In the genomic region with DNA sequence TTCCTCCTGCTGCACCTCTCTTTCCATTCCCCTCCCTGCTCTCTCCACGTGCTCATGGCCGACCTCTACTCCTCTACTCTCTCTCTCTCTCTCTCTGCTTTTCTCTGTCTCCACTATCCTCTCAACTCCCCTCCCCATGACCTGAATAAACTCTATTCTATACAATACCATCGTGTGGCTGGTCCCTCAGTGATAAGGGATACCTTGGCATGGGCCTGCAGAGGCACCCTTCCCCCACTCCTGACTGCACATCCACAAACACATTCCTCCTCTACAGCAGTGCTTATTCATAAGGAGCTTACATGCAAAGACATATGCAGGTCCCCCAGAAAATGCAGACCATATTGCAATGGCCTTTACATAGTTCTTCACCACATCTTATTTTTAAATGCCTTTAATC, we compare ENCODE assay signal across 28 mouse cellular contexts. TPM values are rescaled to one million over a fixed set of nuclear protein-coding genes. Genes with fewer than 3 reads are reported as not detected.
DNase-seq lines count a peak whose midpoint lies in the region; ATAC-seq and TF ChIP-seq lines count a peak whose summit lies in the region.
"Had no signal": no experiment of that assay in that cellular context is flagged by ENCODE, and none has a peak within 500 bp of the region (broad histone marks: within the 10 kb centered on the region; RNA-seq: fewer than 3 reads in every experiment).

No protein-coding gene starts in this region.

- no peaks in the 10 kb centered on the region for H3K4me1 ChIP-seq in liver, postnatal 0 days (ENCODE audit: insufficient read depth)
- H3K4me1 ChIP-seq in liver, embryonic 12.5 days, result peaks cover 13% of the 10 kb centered on the region
- H3K4me1 ChIP-seq: forebrain, embryonic 12.5 days; forebrain, embryonic 15.5 days; hindbrain, embryonic 12.5 days; hindbrain, embryonic 15.5 days had no signal

- WGBS in liver, postnatal 0 days (ENCODE audit: insufficient replicate concordance), result 49% methylated on average over 3 of the region's 3 CpGs
- WGBS in liver, embryonic 12.5 days (ENCODE audit: insufficient replicate concordance), result 26% methylated on average over 3 of the region's 3 CpGs

- H3K4me3 ChIP-seq in liver, postnatal 0 days (ENCODE audit: low read depth, low read length), result no peak overlapping the region
- H3K4me3 ChIP-seq in liver, embryonic 12.5 days, result no peak overlapping the region
- H3K4me3 ChIP-seq: embryonic facial prominence, embryonic 10.5 days; embryonic facial prominence, embryonic 13.5 days; erythroblast, embryonic 14.5 days; forebrain, embryonic 12.5 days; forebrain, embryonic 15.5 days; gastrocnemius, adult 2 months; heart, embryonic 15.5 days; hindbrain, embryonic 12.5 days; hindbrain, embryonic 15.5 days had no signal

- TF ChIP-seq EP300 in liver, postnatal 0 days (IDR thresholded peaks at IDR 0.05; ENCODE audit: low read depth), result no peak

- no peaks in the 10 kb centered on the region for H3K36me3 ChIP-seq in liver, postnatal 0 days (replicated peaks; ENCODE audit: insufficient read depth, low read length)
- no peaks in the 10 kb centered on the region for H3K36me3 ChIP-seq in liver, embryonic 12.5 days
- H3K36me3 ChIP-seq: embryonic facial prominence, embryonic 10.5 days; embryonic facial prominence, embryonic 13.5 days; forebrain, embryonic 12.5 days; forebrain, embryonic 15.5 days; heart, embryonic 15.5 days; hindbrain, embryonic 12.5 days; hindbrain, embryonic 15.5 days had no signal

- no peaks in the 10 kb centered on the region for H3K27me3 ChIP-seq in liver, postnatal 0 days (ENCODE audit: insufficient read depth, low read length)
- H3K27me3 ChIP-seq in liver, embryonic 12.5 days (replicated peaks), result no peaks in the 10 kb centered on the region
- H3K27me3 ChIP-seq: embryonic facial prominence, embryonic 13.5 days; forebrain, embryonic 12.5 days; forebrain, embryonic 15.5 days; heart, embryonic 15.5 days; hindbrain, embryonic 12.5 days; hindbrain, embryonic 15.5 days had no signal

- no peak overlapping the region for H3K27ac ChIP-seq in liver, postnatal 0 days (ENCODE audit: low read depth)
- no peak overlapping the region for H3K27ac ChIP-seq in liver, embryonic 12.5 days
- H3K27ac ChIP-seq: embryonic facial prominence, embryonic 10.5 days; embryonic facial prominence, embryonic 13.5 days; forebrain, embryonic 12.5 days; forebrain, embryonic 15.5 days; gastrocnemius, adult 2 months; heart, embryonic 15.5 days; hindbrain, embryonic 12.5 days; hindbrain, embryonic 15.5 days had no signal

- H3K9me3 ChIP-seq in liver, postnatal 0 days (ENCODE audit: low read length), result no peaks in the 10 kb centered on the region
- no peaks in the 10 kb centered on the region for H3K9me3 ChIP-seq in liver, embryonic 12.5 days (replicated peaks)
- H3K9me3 ChIP-seq: embryonic facial prominence, embryonic 10.5 days; embryonic facial prominence, embryonic 13.5 days; forebrain, embryonic 12.5 days; forebrain, embryonic 15.5 days; heart, embryonic 15.5 days; hindbrain, embryonic 12.5 days; hindbrain, embryonic 15.5 days had no signal

- no peak overlapping the region for H3K9ac ChIP-seq in liver, postnatal 0 days (replicated peaks)
- H3K9ac ChIP-seq in liver, embryonic 12.5 days, result no peak overlapping the region
- H3K9ac ChIP-seq: embryonic facial prominence, embryonic 13.5 days; forebrain, embryonic 12.5 days; forebrain, embryonic 15.5 days; heart, embryonic 15.5 days; hindbrain, embryonic 12.5 days; hindbrain, embryonic 15.5 days had no signal

- peak; percentile 16 for DNase-seq in heart, adult 11 months
- DNase-seq in heart, adult 8-10 months (ENCODE audit: low spot score), result no peak
- DNase-seq in liver, result peak; percentile 22
- no peak for DNase-seq in liver, postnatal 0 days
- DNase-seq in cerebellum, postnatal 14 days, result no peak
- no peak for DNase-seq in frontal cortex, postnatal 25 days (ENCODE audit: low spot score in 2 of 2)
- DNase-seq: adrenal gland, postnatal 10 days; adrenal gland, postnatal 36 days; cerebellum, adult 18-20 months; cerebellum, adult 9-11 months; cerebellum, postnatal 36 days; embryo, embryonic 11 days; gastrocnemius, adult 2 months; gastrocnemius, postnatal 14 days; heart, adult 18-20 months had no signal

- no peak overlapping the region for H3K4me2 ChIP-seq in liver, postnatal 0 days (ENCODE audit: low read depth, low read length)
- H3K4me2 ChIP-seq in liver, embryonic 12.5 days, result no peak overlapping the region
- H3K4me2 ChIP-seq: embryonic facial prominence, embryonic 13.5 days; forebrain, embryonic 12.5 days; forebrain, embryonic 15.5 days; heart, embryonic 11.5 days; heart, embryonic 15.5 days; hindbrain, embryonic 12.5 days; hindbrain, embryonic 15.5 days had no signal

- ATAC-seq in liver, postnatal 0 days, result no peak
- ATAC-seq in liver, embryonic 12.5 days, result peak; percentile 77
- peak; percentile 20; the same call in 1 of the 2 replicates for ATAC-seq in megakaryocyte progenitor cell, adult 5-6 weeks (replicated peaks; ENCODE audit: poor library complexity)
- ATAC-seq: activated CD4-positive, CD25-positive, alpha-beta regulatory T cell, adult 4 months; forebrain, embryonic 15.5 days; intestine, postnatal 0 days had no signal

- TF ChIP-seq CTCF in liver, postnatal 0 days (IDR thresholded peaks at IDR 0.05; ENCODE audit: low read depth), result no peak

RNA-seq across cellular contexts. Expression of a gene that starts 16.1 kb away (rescaled TPM):
- total RNA-seq in heart, adult 8-10 months (2022), result 1 to 10 TPM; 3.8 to 5.7 (median 4.9) TPM
- polyA plus RNA-seq in liver, postnatal 0 days (2015; fragmentation: Nextera tagmentation; extraction: Ambion mirVana), result 5.6 and 5.8 TPM in 2 replicates
- polyA plus RNA-seq in liver, embryonic 12.5 days (2016; fragmentation: Nextera tagmentation; extraction: Ambion mirVana), result 10.1 and 10.8 TPM in 2 replicates
- 1.1 and 1.3 TPM in 2 replicates for total RNA-seq in megakaryocyte progenitor cell, adult 5-6 weeks (2015)
- 0.79 and 0.91 TPM in 2 replicates for total RNA-seq in megakaryocyte progenitor cell, adult 5-6 weeks (2017)
- polyA plus RNA-seq: erythroblast, embryonic 14.5 days had no signal

RNA-seq across cellular contexts. Expression of a gene that starts 58.3 kb away (rescaled TPM):
- total RNA-seq in heart, adult 8-10 months (2022), result 10 to 100 TPM; 65.2 to 73.0 (median 68.1) TPM
- polyA plus RNA-seq in liver, postnatal 0 days (2015; fragmentation: Nextera tagmentation; extraction: Ambion mirVana), result 20.7 and 21.0 TPM in 2 replicates
- polyA plus RNA-seq in liver, embryonic 12.5 days (2016; fragmentation: Nextera tagmentation; extraction: Ambion mirVana), result 40.3 and 40.9 TPM in 2 replicates
- total RNA-seq in megakaryocyte progenitor cell, adult 5-6 weeks (2015), result 29.5 and 34.2 TPM in 2 replicates
- 36.7 and 36.9 TPM in 2 replicates for total RNA-seq in megakaryocyte progenitor cell, adult 5-6 weeks (2017)

Comparison
In these comparisons a context has a peak if more than half of its experiments do, and no peak if none do; other contexts are left out.
1. DNase-seq: peak in heart, adult 11 months (single experiment) and liver (single experiment); none in heart, adult 8-10 months (single experiment), liver, postnatal 0 days (single experiment), cerebellum, postnatal 14 days (0 of 2) and frontal cortex, postnatal 25 days (0 of 2).